Mouse (Mus musculus): ENCODE results near the gene Aif1. TPM values are rescaled to one million over a fixed set of nuclear protein-coding genes. Genes with fewer than 3 reads are reported as not detected.

Aif1 gene
- polyA plus RNA-seq, 1 experiment from 2014 or later, result 6.2 TPM

DNA sequence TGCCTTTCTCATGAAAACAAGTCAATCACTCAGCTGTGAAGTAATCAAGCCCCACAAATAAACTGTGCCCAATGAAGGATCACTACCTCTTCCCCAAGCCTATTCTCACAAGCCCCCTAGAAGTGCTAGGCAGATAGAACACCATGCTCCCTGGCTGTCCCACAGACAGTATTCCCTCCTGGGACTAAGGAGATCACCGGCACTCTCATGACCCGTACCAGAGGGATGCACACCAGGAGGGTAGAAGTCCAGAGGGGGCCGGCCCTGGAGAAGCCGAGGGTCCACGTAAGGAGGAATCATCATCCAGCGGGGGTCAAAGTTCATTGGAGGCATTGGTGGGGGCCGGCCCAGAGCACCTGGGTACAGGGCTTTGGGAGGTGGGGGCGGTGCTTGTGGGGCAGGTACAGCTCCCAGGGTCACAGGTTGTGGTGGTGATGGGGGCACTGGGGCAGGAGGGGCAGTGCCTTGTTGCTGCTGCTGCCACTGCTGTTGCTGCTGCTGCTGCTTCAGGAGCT lies 18.1 kb downstream of the Aif1 start:
- no peak overlapping the region for H3K4me3 ChIP-seq (ENCODE audit: low read depth, low read length)
- peaks cover 12% of the 10 kb centered on the region for H3K4me1 ChIP-seq (ENCODE audit: control insufficient read depth, insufficient read depth, low read length)
- no peak overlapping the region for H3K9ac ChIP-seq (ENCODE audit: low read depth, low read length)
- 92% methylated on average over 8 of the region's 8 CpGs for WGBS
- no peak for ATAC-seq
- no peak overlapping the region for H3K4me2 ChIP-seq (ENCODE audit: low read length)
- H3K36me3 ChIP-seq (ENCODE audit: control insufficient read depth, insufficient read depth, low read length), result peaks cover 84% of the 10 kb centered on the region
- H3K27me3 ChIP-seq (ENCODE audit: control insufficient read depth, insufficient read depth, low read depth, low read length), result no peaks in the 10 kb centered on the region
- no peak overlapping the region for H3K27ac ChIP-seq (ENCODE audit: low read length)
- H3K9me3 ChIP-seq (replicated peaks; ENCODE audit: control insufficient read depth, low read length, poor library complexity, severe bottlenecking), result no peaks in the 10 kb centered on the region

DNA sequence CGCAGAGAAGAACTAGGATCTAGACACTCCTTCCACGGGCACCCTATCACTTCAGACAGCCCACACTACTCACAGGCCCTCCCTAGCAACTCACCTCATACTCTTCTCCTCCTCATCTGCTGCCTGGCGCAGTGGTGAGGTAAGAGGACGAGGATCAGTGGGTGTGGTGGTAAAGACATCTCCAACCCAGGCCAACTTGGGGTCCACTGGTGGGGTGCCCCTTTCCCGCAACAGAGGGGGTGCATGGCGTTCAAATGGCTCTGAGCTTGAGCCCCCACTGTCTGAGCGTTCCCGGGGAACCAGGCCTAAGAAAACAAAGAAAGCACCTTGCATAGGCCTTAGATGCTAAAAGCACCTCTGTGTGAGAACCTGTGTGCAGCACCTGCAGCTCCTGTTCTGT lies 18.6 kb downstream of the Aif1 start:
- Histone ChIP-seq H3K36me3 (ENCODE audit: control insufficient read depth, insufficient read depth, low read length) (peaks cover 88% of the 10 kb centered on the region), H3K4me3 (ENCODE audit: low read depth, low read length) (no peak overlapping the region), H3K4me2 (ENCODE audit: low read length) (no peak overlapping the region), H3K9me3 (replicated peaks; ENCODE audit: control insufficient read depth, low read length, poor library complexity, severe bottlenecking) (no peaks in the 10 kb centered on the region), H3K4me1 (ENCODE audit: control insufficient read depth, insufficient read depth, low read length) (peaks cover 8% of the 10 kb centered on the region), H3K9ac (ENCODE audit: low read depth, low read length) (no peak overlapping the region), H3K27me3 (ENCODE audit: control insufficient read depth, insufficient read depth, low read depth, low read length) (no peaks in the 10 kb centered on the region), H3K27ac (ENCODE audit: low read length) (no peak overlapping the region)
- no peak for ATAC-seq
- WGBS, result 94% methylated on average over 8 of the region's 8 CpGs

DNA sequence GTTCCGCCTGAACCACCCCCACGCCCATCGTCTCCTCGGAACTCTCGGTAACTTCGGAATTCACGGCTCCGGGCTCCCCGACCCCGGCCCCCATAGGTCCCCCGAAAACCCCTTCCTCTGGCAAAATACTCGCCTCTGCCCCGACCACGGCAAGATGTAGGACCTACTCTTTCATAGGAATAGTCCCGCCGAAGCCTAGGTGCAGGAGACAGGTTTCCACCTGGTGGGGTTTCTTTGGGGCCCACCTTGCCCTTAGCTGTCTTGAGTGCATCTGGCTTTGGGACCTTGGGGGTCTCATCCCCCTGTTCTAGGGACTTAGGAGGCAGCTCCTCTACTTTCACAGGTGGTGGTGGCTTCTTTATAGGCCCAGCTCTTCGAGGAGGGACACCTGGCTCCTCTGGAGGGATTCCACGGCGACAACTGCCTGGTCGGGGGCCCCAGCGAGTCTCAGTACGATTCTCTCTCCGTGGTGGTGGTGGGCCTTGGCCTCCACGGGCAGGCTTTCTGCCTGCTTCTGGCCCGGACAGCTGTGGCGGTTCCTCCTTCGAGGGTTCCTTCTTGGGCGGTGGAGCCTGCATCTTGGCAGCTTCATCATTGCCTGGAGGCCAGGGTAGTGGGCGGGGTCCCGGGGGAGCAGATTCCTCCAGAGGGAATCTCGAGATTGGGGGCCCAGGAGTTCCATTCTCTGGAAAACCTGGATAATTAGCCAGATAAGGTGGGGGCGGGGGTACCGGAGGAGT lies 19.2 kb downstream of the Aif1 start:
- Histone ChIP-seq H3K9ac (ENCODE audit: low read depth, low read length) (no peak overlapping the region), H3K27ac (ENCODE audit: low read length) (no peak overlapping the region)
- ATAC-seq, result no peak

DNA sequence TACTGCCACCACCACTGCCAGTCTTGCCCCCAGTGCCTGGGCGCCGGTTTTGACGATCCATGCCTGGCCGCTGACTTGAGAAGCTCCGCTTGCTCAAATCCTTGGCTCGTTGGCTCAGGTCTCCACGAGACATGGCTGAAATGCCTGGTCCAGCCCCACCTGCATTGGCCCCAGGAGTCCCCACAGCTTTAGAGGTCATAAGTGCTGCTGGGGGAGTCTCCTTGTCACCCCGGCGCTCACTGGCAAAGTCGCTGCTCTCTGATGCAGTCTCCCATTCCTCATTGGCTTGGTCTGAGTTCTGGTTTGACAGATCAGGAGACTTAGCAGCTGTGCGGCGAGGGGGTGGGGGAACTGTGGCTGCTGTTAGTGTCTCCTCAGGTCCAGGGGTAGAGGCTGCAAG lies 20.4 kb downstream of the Aif1 start:
- H3K27ac ChIP-seq (ENCODE audit: low read length), result no peak overlapping the region

More for the DNA sequence above, 19.2 kb downstream of the Aif1 start:
- peaks cover 89% of the 10 kb centered on the region for H3K36me3 ChIP-seq (ENCODE audit: control insufficient read depth, insufficient read depth, low read length)
- no peaks in the 10 kb centered on the region for H3K27me3 ChIP-seq (ENCODE audit: control insufficient read depth, insufficient read depth, low read depth, low read length)
- 90% methylated on average over 33 of the region's 33 CpGs for WGBS
- peaks cover 2% of the 10 kb centered on the region for H3K4me1 ChIP-seq (ENCODE audit: control insufficient read depth, insufficient read depth, low read length)
- no peak overlapping the region for H3K4me2 ChIP-seq (ENCODE audit: low read length)
- H3K9me3 ChIP-seq (replicated peaks; ENCODE audit: control insufficient read depth, low read length, poor library complexity, severe bottlenecking), result no peaks in the 10 kb centered on the region
- H3K4me3 ChIP-seq (ENCODE audit: low read depth, low read length), result no peak overlapping the region

DNA sequence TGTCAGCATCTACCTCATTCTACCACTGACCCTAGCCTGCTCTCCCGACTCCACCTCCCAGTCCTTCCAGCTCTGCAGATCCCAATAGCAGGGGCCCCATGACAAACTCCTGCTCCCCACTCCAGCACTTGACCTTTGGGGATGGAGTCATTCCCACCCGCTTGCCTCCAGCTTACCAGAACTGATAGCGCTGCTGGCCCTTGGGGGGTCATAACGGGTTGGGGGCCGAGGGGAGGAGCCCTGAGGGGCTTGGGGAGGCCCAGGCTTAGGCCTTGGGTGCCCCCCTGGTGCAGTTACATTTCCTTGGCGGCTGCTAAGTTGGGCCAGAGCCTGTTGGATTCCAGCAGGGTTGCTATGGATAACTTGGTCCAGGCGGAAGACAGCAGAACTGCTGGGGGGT lies 21.3 kb downstream of the Aif1 start:
- Histone ChIP-seq H3K36me3 (ENCODE audit: control insufficient read depth, insufficient read depth, low read length) (peaks cover 87% of the 10 kb centered on the region), H3K9me3 (replicated peaks; ENCODE audit: control insufficient read depth, low read length, poor library complexity, severe bottlenecking) (no peaks in the 10 kb centered on the region), H3K27ac (ENCODE audit: low read length) (no peak overlapping the region), H3K9ac (ENCODE audit: low read depth, low read length) (no peak overlapping the region), H3K4me2 (ENCODE audit: low read length) (no peak overlapping the region), H3K27me3 (ENCODE audit: control insufficient read depth, insufficient read depth, low read depth, low read length) (no peaks in the 10 kb centered on the region), H3K4me1 (ENCODE audit: control insufficient read depth, insufficient read depth, low read length) (no peaks in the 10 kb centered on the region), H3K4me3 (ENCODE audit: low read depth, low read length) (no peak overlapping the region)
- WGBS, result 71% methylated on average over 7 of the region's 7 CpGs
- no peak for ATAC-seq

More for the DNA sequence above, 20.4 kb downstream of the Aif1 start:
- H3K4me3 ChIP-seq (ENCODE audit: low read depth, low read length), result no peak overlapping the region
- peaks cover 86% of the 10 kb centered on the region for H3K36me3 ChIP-seq (ENCODE audit: control insufficient read depth, insufficient read depth, low read length)
- no peak overlapping the region for H3K4me2 ChIP-seq (ENCODE audit: low read length)
- no peaks in the 10 kb centered on the region for H3K9me3 ChIP-seq (replicated peaks; ENCODE audit: control insufficient read depth, low read length, poor library complexity, severe bottlenecking)
- 89% methylated on average over 12 of the region's 12 CpGs for WGBS
- H3K4me1 ChIP-seq (ENCODE audit: control insufficient read depth, insufficient read depth, low read length), result no peaks in the 10 kb centered on the region
- no peak overlapping the region for H3K9ac ChIP-seq (ENCODE audit: low read depth, low read length)
- no peak for ATAC-seq
- H3K27me3 ChIP-seq (ENCODE audit: control insufficient read depth, insufficient read depth, low read depth, low read length), result no peaks in the 10 kb centered on the region

DNA sequence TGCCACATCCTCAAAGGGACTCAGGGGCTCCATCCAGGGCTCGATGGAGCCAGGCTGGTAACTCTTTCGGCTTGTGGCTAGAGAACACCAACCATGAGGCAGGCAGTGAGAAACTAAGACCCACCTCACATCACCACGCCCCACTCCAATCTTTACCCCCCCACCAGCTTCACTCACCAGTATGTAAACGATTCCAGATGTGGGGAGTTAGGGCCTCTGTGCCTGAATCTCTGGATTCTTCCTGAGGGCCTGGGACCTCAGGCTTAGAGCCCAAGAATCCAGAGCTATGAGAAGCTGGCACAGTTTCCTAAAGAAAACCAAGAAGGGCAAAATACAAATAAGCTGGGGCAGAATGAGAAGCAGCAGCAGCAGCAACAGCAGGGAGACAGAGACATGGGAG lies 21.9 kb downstream of the Aif1 start:
- no peak overlapping the region for H3K4me2 ChIP-seq (ENCODE audit: low read length)
- no peak overlapping the region for H3K4me3 ChIP-seq (ENCODE audit: low read depth, low read length)
- peaks cover 86% of the 10 kb centered on the region for H3K36me3 ChIP-seq (ENCODE audit: control insufficient read depth, insufficient read depth, low read length)
- no peaks in the 10 kb centered on the region for H3K4me1 ChIP-seq (ENCODE audit: control insufficient read depth, insufficient read depth, low read length)
- no peak overlapping the region for H3K9ac ChIP-seq (ENCODE audit: low read depth, low read length)
- H3K27me3 ChIP-seq (ENCODE audit: control insufficient read depth, insufficient read depth, low read depth, low read length), result no peaks in the 10 kb centered on the region
- no peak overlapping the region for H3K27ac ChIP-seq (ENCODE audit: low read length)
- ATAC-seq, result no peak
- WGBS, result 93% methylated on average over 4 of the region's 4 CpGs
- no peaks in the 10 kb centered on the region for H3K9me3 ChIP-seq (replicated peaks; ENCODE audit: control insufficient read depth, low read length, poor library complexity, severe bottlenecking)

DNA sequence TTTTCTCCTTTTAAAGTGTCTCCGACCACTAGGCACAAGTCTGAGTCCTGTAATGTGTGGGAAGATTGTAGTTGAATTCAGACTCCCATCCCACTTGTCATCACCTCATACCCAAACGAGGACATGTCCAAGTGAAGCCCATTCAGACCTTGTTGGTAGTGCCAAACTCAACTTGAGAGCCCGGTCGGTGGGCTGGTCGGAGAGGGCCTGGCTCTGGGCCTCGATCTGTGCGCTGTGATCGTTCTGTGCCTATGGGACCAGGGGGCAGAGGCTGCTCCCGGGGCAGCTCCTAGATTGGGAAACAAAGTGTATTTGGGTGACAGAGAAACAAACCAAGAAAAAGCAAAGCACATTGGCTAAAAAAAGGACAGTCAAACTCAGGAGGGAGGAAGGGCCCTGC lies 22.8 kb downstream of the Aif1 start:
- Histone ChIP-seq H3K4me1 (ENCODE audit: control insufficient read depth, insufficient read depth, low read length) (no peaks in the 10 kb centered on the region), H3K4me3 (ENCODE audit: low read depth, low read length) (no peak overlapping the region), H3K9ac (ENCODE audit: low read depth, low read length) (no peak overlapping the region), H3K36me3 (ENCODE audit: control insufficient read depth, insufficient read depth, low read length) (peaks cover 78% of the 10 kb centered on the region), H3K27ac (ENCODE audit: low read length) (no peak overlapping the region), H3K4me2 (ENCODE audit: low read length) (no peak overlapping the region), H3K9me3 (replicated peaks; ENCODE audit: control insufficient read depth, low read length, poor library complexity, severe bottlenecking) (no peaks in the 10 kb centered on the region), H3K27me3 (ENCODE audit: control insufficient read depth, insufficient read depth, low read depth, low read length) (no peaks in the 10 kb centered on the region)
- no peak for ATAC-seq
- WGBS, result 91% methylated on average over 9 of the region's 9 CpGs

DNA sequence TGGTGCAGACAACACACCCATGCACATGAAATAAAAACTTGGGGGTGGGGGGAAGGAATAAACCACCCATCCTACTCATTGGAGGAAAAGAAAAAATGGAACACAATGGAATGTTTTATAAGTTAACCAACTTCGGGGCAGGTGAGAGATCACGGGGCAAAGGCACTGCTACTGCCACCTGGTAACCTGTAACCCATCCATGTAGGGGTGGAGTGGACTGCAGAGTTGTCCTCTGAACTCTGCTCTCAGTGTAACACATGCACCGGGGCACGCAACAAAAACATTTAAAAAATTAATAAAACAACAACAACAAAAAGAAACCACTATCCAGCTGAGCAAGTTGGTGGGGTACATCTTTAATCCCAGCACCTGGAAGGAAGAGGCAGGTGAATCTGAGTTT lies 23.7 kb downstream of the Aif1 start:
- ATAC-seq, result no peak
- Histone ChIP-seq H3K9ac (ENCODE audit: low read depth, low read length) (no peak overlapping the region), H3K9me3 (replicated peaks; ENCODE audit: control insufficient read depth, low read length, poor library complexity, severe bottlenecking) (no peaks in the 10 kb centered on the region), H3K4me3 (ENCODE audit: low read depth, low read length) (no peak overlapping the region), H3K36me3 (ENCODE audit: control insufficient read depth, insufficient read depth, low read length) (peaks cover 74% of the 10 kb centered on the region), H3K4me2 (ENCODE audit: low read length) (no peak overlapping the region), H3K27me3 (ENCODE audit: control insufficient read depth, insufficient read depth, low read depth, low read length) (no peaks in the 10 kb centered on the region), H3K27ac (ENCODE audit: low read length) (no peak overlapping the region), H3K4me1 (ENCODE audit: control insufficient read depth, insufficient read depth, low read length) (no peaks in the 10 kb centered on the region)
- 93% methylated on average over 4 of the region's 4 CpGs for WGBS

DNA sequence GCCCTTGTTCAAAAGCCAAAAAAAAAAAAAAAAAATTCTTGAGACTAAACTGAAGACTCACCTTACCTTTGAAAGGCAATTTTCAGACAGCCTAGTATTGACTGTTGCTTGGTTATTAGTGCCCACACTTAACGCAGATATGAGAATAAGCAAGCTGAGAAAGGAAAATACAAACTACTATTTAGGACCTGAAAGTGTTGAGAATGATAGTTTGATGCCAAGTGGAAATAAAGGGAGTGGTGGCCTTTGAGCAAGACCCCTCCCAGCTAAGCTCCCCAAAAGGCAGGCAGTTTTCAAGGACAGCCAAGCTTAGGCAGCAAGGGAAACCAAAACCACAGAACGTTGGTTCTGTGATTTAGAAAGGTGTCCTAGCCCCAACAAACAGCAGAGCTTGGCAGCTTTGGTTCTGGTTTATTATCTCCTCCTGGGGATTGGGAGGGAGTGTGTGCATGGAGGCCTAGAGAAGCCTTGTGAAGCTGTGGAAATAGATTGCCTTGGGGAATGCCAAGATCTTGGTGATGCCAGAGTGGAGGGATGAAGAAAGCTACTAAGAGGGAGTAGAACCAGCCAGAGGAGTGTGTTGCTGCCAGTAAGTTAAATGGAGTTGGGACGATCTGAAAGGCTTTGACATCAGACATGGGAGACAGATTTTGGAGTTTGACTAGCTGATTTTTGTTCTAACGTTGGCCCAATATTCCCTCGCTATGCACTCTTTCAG lies 27.8 kb downstream of the Aif1 start:
- WGBS, result 62% methylated on average over 5 of the region's 5 CpGs
- H3K36me3 ChIP-seq (ENCODE audit: control insufficient read depth, insufficient read depth, low read length), result peaks cover 67% of the 10 kb centered on the region
- no peak for ATAC-seq
- no peak overlapping the region for H3K9ac ChIP-seq (ENCODE audit: low read depth, low read length)
- no peaks in the 10 kb centered on the region for H3K27me3 ChIP-seq (ENCODE audit: control insufficient read depth, insufficient read depth, low read depth, low read length)
- no peak overlapping the region for H3K27ac ChIP-seq (ENCODE audit: low read length)
- H3K4me3 ChIP-seq (ENCODE audit: low read depth, low read length), result no peak overlapping the region
- no peaks in the 10 kb centered on the region for H3K9me3 ChIP-seq (replicated peaks; ENCODE audit: control insufficient read depth, low read length, poor library complexity, severe bottlenecking)
- no peak overlapping the region for H3K4me2 ChIP-seq (ENCODE audit: low read length)
- H3K4me1 ChIP-seq (ENCODE audit: control insufficient read depth, insufficient read depth, low read length), result no peaks in the 10 kb centered on the region

All from midbrain, embryonic 16.5 days (tissue).